Mouse (Mus musculus): ENCODE measurements around the gene Ccdc71l. TPM values are rescaled to one million over a fixed set of nuclear protein-coding genes. Genes with fewer than 3 reads are reported as not detected.

The Ccdc71l gene
- 10 to 100 TPM; 15.2 to 15.9 TPM for total RNA-seq (2021)

DNA sequence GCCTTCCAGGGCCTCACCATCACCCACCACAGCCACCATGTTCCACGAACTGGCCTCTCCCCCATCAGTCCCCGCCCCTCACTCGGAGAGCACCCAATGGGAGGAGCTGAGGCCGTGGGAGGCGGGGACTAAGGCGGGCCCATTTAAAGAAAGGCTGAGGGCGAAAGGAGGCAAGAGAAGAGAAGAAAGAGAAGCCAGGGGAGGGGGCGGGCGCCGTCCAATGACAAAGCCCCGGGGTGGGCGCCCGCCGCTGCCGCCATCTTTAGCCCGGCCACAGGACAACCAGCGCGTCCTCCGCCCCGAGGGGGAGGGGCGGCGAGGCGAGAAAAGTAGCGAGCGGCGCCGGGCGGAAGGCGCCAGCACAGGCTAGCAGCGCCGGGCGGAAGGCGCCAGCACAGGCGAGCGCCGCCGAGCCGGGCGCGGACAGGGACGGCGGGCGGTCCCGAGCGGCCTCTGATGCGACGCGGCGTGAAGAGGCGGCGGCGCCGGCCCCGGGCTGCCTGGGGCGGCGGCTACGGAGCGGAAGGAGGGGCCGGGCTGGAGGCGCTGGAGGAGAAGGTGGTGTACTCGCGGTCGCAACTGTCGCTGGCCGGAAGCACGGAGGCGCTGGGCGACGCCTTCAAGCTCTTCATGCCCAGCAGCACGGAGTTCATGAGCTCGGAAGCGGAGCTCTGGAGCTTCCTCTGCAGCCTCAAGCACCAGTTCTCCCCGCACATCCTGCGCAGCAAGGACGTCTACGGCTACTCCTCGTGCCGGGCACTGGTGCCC, at the start of gene Ccdc71l:
Ccdc71l (plus strand) TSS at position 177 of the 768 bp plus-strand sequence.
- DNase-seq (ENCODE audit: extremely low spot score in 1 of 2, low spot score in 2 of 2) = peak; percentile 80 to 92
- intact Hi-C loops (cut with DNase I) = no loop called here

DNA sequence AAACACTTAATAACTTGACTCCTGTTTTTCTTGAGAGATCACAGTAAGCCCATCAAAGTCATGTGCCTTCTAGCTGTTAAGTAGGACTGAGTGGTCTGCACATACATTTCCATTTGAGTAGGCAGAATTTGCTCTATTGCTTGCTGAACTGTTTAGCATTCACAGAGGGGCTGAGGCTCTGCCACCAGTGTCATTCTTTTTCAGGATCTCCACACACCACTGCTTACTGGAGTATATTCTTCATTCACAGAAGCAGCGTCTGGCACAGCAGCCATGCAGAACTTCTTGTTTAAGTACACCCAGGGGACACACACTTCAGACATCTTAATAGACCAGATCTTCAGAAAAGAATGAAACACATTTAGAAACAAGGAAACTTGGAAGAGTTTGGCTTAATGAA, 39.4 kb upstream of the Ccdc71l start:
- no peak for DNase-seq (ENCODE audit: extremely low spot score in 1 of 2, low spot score in 2 of 2)
- intact Hi-C loops (cut with DNase I) = no loop called here

DNA sequence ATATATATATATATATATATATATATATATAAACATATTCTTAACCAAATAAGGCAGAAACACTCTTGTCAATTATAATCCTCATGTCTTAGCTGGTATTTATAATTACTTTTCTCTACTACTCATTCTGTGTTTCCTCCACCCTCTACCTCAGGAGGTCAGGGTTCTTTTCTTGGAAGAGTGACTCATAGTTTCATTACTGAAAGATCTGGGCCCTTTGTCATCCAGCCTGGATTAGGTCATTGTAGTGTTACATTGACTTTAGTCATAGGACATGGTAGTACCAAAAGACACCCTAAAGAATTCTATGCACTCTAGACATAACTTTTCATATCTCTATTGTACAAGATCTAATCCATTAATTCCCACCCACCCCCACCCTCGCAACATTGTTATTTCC, 35.0 kb upstream of the Ccdc71l start:
- intact Hi-C loops (cut with DNase I) = no loop called here
- no peak for DNase-seq (ENCODE audit: extremely low spot score in 1 of 2, low spot score in 2 of 2)

DNA sequence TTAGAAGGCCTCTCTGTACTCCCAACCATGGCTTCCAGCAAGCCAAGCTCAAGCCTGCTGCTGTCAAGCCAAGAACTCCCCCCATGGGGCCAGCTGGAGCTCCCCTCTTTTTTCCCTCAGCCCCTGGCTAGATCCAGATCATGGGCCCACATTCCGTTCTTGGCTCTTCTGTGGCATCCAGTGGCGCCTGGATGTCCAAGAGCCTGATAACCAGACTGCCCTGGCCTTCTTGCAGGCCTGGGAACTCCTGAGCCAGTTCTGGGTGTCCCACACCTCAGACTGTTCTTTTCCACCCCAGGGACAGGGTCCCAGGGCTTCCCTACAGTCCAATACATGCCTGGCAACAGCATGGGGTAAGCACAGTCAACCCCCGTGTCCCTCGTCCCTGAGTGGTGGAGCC, 32.4 kb upstream of the Ccdc71l start:
- intact Hi-C loops (cut with DNase I) = no loop called here
- no peak for DNase-seq (ENCODE audit: extremely low spot score in 1 of 2, low spot score in 2 of 2)

DNA sequence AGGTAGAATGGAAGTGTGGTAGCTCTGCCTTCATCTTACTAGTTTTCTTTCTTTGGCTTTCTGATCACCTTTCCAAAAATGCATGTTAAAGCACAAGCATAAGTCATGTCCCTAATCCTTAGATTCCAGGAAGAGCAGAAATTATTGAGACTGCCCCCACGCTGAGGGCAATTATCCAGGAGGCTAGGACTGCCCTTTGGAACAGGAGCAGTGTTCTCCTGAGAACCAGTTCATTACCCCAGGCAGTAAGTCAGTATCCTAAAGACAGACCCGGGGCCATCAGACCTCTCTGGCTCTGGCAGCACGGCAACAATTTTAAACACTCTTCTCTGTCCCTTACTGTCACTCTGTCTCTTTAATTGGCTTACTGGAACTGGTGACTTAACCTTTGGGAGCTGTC, 30.0 kb upstream of the Ccdc71l start:
- intact Hi-C loops (cut with DNase I) = no loop called here
- DNase-seq (ENCODE audit: extremely low spot score in 1 of 2, low spot score in 2 of 2) = no peak

DNA sequence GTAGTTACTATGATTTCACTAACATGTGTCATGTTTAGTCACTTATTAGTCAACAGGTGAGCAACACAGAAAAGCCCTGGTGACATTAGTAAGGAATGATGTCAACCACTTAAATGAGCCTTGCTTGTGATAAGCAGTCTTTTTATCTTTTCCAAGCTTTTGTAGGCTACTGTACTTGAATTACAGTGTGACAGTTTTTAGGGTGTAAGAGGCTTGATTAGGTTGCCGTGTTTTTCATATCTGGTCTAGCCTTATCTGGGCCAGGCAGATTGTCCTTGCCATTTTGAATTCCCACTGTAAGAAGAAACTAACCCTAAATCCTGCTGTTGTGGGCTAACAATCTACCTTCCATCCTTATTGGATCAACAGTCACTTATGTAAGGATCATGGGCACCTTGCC, 26.6 kb upstream of the Ccdc71l start:
- intact Hi-C loops (cut with DNase I) = no loop called here
- no peak for DNase-seq (ENCODE audit: extremely low spot score in 1 of 2, low spot score in 2 of 2)

DNA sequence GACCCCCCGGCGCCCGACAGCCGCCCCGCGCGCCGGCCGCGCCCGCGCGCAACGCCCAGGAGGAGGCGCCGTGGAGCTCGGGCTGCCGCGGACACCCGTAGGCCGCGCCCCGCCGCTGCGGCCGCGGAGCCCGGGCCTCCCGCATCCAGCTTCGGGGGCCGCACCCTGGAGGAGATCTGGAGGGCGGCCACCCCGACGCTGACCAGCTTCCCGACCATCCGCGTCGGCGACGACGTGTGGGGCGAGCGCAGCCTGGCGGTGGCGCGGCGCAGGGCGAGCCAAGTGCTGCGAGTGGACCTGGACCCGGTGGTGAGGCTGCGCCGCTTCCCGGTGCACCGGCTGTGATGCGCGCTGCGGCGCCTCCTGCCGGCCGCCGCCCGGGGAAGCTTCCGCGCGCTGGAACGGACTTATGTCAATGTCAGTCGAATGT, 807 bp downstream of the Ccdc71l start:
- intact Hi-C loops (cut with DNase I) = no loop called here
- peak; percentile 74 to 90 for DNase-seq (ENCODE audit: extremely low spot score in 1 of 2, low spot score in 2 of 2)

DNA sequence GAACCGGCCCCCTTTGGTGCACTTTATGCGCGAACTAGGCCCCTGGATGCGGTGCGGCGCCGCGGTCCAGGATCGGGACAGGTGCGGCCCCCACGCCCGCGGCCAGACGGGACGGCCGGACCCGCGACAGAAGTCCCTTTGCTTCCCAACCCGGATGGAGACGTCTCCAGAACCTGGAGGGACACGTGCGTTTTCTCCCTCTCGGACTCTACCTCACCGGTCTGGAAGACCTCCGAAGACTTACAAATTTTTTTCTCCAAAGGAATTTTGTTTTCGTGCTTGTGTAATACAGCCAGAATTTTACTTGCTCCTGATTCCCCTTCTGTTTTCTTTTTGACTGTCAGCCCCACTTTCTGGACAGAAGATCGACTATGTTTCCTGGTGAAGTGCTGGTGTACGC, 1.2 kb downstream of the Ccdc71l start:
- DNase-seq (ENCODE audit: extremely low spot score in 1 of 2, low spot score in 2 of 2) = no peak
- intact Hi-C loops (cut with DNase I) = loop anchor here (5.0 to 10.0 kb wide), 2 partner anchors 87 to 405 kb away; no protein-coding TSS in a partner anchor

DNA sequence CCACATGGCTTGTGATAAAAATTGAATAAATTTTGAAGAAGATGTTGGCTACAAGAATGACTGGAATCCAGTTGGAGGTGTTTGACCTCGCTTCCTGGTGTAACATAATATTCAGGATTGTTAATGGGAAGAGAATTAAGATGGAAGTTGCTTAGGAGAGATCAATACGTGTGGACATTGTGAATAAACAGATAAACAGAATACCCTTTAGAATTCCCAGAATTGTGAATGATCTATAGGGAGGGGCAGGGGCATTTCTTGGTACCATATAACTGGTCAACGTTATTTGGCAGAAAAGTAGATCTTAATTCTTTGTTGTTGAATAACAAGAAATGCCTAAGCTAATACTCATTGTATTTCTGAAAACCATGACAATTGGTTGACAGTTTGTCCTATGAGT, 2.0 kb downstream of the Ccdc71l start:
- DNase-seq (ENCODE audit: extremely low spot score in 1 of 2, low spot score in 2 of 2) = no peak
- intact Hi-C loops (cut with DNase I) = loop anchor here (5.0 to 10.0 kb wide), 2 partner anchors 88 to 406 kb away; no protein-coding TSS in a partner anchor

DNA sequence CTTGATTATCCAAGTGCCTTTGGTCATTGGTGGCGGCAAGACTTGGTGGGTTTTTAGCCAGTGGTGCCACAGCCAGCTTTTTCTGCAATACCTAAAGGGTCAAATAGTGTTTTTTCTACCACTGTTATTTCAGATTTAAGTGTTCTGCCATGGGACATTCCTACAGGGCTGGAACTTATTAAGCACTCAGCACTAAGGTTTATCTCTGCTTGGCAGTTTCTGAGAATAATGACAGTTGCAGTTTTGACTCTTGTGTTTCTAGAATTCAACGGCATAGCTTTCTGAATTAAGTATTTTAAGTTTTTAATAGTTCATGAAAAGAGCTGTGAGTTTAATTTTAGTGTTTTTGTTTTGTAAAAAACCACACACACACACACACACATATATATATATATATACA, 2.5 kb downstream of the Ccdc71l start:
- intact Hi-C loops (cut with DNase I) = loop anchor here (5.0 to 10.0 kb wide), 2 partner anchors 89 to 406 kb away; no protein-coding TSS in a partner anchor
- no peak for DNase-seq (ENCODE audit: extremely low spot score in 1 of 2, low spot score in 2 of 2)

DNA sequence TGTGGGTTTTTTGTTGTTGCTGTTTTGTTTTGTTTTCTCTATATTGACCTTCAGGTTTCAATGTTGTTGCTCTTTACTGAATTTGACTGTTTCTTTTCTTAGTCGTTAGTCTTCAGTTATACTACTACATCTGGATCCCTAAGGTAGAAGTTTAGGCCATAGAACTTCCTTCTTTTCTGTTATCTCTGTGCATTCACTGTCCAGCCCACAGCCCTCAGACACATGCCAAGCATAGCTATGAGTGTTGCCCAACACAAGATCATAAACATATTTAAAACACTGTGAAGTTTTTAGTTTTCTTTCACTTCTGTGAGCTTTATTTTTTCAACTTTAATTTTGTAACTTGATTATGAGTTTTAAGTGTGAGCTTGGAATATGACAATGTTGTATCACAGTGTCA, 41.0 kb downstream of the Ccdc71l start:
- DNase-seq (ENCODE audit: extremely low spot score in 1 of 2, low spot score in 2 of 2) = no peak
- intact Hi-C loops (cut with DNase I) = no loop called here

DNA sequence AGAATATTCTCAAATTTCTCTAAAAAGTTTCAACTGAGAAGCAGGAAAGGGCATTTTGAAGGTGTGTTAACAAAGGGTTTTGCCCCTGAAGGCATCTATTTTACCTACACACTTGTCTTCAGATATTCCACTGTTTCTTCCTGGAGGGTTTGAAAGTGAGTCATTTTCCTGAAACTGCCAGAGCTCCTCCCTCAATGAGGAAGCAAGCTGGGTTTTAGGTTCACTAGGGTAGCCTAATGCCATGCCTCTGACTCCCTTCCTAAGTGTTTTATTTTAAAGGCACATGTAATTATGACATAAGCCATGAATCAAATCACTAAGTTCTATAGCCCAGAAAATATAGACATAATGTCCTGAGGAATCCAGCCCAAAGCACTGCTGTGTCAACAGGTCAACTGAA, 49.3 kb downstream of the Ccdc71l start:
- no peak for DNase-seq (ENCODE audit: extremely low spot score in 1 of 2, low spot score in 2 of 2)
- intact Hi-C loops (cut with DNase I) = no loop called here

DNA sequence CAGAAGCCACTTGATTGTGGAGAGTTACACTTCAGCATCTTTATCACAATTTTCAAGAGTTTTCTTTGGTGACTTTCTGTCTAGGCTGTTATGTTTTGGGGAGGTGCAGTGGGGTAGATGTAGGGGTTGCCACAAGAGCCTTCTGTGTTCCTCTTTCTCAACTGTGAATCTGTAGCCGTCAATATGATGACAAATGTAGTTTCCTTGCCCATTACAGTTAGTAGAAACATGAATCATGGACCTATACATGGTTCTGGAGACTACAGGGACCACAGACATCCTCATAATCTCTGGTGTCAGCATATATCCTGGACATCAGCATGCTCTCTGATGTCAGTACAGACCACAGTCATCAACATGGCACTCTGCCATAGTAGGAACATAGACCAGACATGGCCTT, 52.5 kb downstream of the Ccdc71l start:
- DNase-seq (ENCODE audit: extremely low spot score in 1 of 2, low spot score in 2 of 2) = no peak

More for the DNA sequence above, 52.5 kb downstream of the Ccdc71l start:
- intact Hi-C loops (cut with DNase I) = no loop called here

Other genes starting within 250 kb of the Ccdc71l start
- 1 to 10 TPM; 3.5 to 3.7 TPM for gene Pik3cg, start 170.0 kb upstream of the Ccdc71l start, total RNA-seq (2021)

Data from left cerebral cortex, postnatal 10 days (tissue).